Mouse (Mus musculus): ENCODE data around the gene Serp2.

Gene Serp2

GRCm38 (mm10) chr14:76489128-76489527 lies 67.6 kb downstream of the Serp2 start:
- no peak for DNase-seq

GRCm38 (mm10) chr14:76488101-76489044 lies 68.3 kb downstream of the Serp2 start:
- DNase-seq: peak; percentile 65

- no peak for DNase-seq
These were observed 69.1 kb downstream of the Serp2 start for GRCm38 (mm10) chr14:76487609-76488008.

GRCm38 (mm10) chr14:76483701-76484100 lies 73.0 kb downstream of the Serp2 start:
- DNase-seq: no peak
